ENCODE assay signal across 18 mouse cellular contexts in the genomic region with DNA sequence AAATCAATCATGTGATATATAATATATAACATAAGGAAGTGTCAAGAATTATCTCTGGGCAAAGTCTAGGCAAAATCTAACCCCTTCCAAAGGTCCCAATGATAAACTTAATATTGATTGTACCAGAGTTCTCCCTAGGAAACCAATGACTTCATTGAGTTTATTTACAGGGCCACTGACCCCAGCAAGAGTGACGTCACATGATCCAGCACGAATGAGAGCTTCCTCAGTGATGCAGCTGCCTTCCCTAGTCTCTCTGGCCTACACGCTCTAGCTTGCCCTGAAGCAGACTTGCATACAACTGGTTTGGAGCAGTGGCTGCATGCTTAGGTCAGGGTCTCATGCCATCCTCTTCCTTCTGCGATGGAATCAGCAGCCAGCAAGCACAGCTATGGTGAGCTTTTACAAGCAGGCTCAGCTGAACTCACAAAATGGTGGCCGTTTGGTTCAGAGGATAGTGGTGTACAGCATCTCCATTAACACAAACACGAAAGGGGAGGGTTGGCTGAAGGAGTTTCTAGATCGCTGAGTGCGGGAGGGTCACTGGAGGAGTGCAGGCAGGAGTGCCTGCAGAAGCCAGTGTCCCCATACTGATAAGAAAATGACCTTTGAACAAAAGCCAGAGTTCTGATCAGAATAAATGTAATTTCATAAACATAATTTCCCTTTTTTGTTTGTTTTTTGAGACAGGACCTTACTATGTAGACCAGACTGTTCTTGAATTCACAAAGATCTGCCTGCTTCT.
"Had no signal": no experiment of that assay in that cellular context is flagged by ENCODE, and none has a peak within 500 bp of the region (broad histone marks: within the 10 kb centered on the region; RNA-seq: fewer than 3 reads in every experiment).

No protein-coding gene starts in this region.

- H3K27ac ChIP-seq: hindbrain, embryonic 14.5 days; kidney, embryonic 15.5 days; limb, embryonic 13.5 days; liver, embryonic 15.5 days; macrophage; midbrain, embryonic 13.5 days; neural tube, embryonic 15.5 days had no signal

- H3K9ac ChIP-seq: hindbrain, embryonic 14.5 days; kidney, embryonic 15.5 days; limb, embryonic 13.5 days; liver, embryonic 15.5 days; lung, embryonic 14.5 days; midbrain, embryonic 13.5 days; neural tube, embryonic 15.5 days had no signal

- DNase-seq: kidney, adult 2 months; kidney, postnatal 14 days; layer of hippocampus, postnatal 36 days; left cerebral cortex, postnatal 4 days; lung, embryonic 14.5 days; lung, postnatal 14 days; right cerebral cortex, adult 18-20 months; spleen, adult 18-20 months; thymus, adult 2 months; thymus, postnatal 25 days had no signal

- H3K36me3 ChIP-seq: kidney, embryonic 15.5 days; limb, embryonic 13.5 days; liver, embryonic 15.5 days; midbrain, embryonic 13.5 days; neural tube, embryonic 15.5 days had no signal

- H3K9me3 ChIP-seq: kidney, embryonic 15.5 days; limb, embryonic 13.5 days; liver, embryonic 15.5 days; midbrain, embryonic 13.5 days; neural tube, embryonic 15.5 days had no signal

- H3K4me1 ChIP-seq: kidney, embryonic 15.5 days; limb, embryonic 13.5 days; liver, embryonic 15.5 days; midbrain, embryonic 13.5 days; neural tube, embryonic 15.5 days had no signal

- ATAC-seq: midbrain, embryonic 13.5 days had no signal

- H3K4me3 ChIP-seq: kidney, embryonic 15.5 days; limb, embryonic 13.5 days; liver, embryonic 15.5 days; midbrain, embryonic 13.5 days; myocyte; neural tube, embryonic 15.5 days had no signal

- H3K27me3 ChIP-seq: kidney, embryonic 15.5 days; limb, embryonic 13.5 days; liver, embryonic 15.5 days; neural tube, embryonic 15.5 days had no signal

- H3K4me2 ChIP-seq: hindbrain, embryonic 14.5 days; kidney, embryonic 15.5 days; limb, embryonic 13.5 days; liver, embryonic 15.5 days; lung, embryonic 14.5 days; midbrain, embryonic 13.5 days; neural tube, embryonic 15.5 days had no signal
